Mouse (Mus musculus) small intestine, adult 2 months (tissue): ENCODE measurements around the gene Kin.

Experiments used
- CTCF ChIP-seq: fragments of 200-500 bp; IDR thresholded peaks from 2 replicates; pipeline ENCODE4 v1.5.1; 2012; ENCODE audit warnings: low read depth, mild to moderate bottlenecking, control low read depth, inconsistent platforms, low read length, moderate library complexity, mixed read lengths; ENCODE audit not compliant: insufficient replicate concordance, insufficient read length; ENCODE audit errors: extremely low read depth
- POLR2A ChIP-seq: fragments of 200-500 bp; IDR thresholded peaks from 2 replicates; pipeline ENCODE4 v1.6.1; 2012; ENCODE audit warnings: low read depth, mild to moderate bottlenecking, control low read depth, inconsistent platforms, low read length, moderate library complexity

DNA sequence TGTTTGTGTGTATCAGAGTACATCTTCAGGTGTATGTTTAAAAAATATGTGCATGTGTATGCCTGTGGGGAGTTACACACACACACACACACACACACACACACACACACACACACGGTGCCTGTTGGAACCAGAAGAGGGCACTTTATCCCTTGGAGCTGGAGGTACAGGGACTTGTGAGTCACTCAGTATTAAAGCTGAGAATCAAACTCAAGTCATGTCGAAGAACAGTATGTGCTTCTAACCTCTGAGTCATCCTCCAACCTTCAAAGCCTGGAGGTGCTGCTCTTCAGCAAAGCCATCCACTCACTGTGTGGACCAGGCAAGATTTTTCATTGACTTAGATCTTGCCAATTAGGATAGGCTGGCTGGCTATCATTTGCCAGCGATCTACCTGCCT, 41.4 kb downstream of the Kin start:
- no peak for TF ChIP-seq CTCF
- no peak for TF ChIP-seq POLR2A
